Mouse (Mus musculus): ENCODE measurements at regions not wholly inside any gene's neighbourhood (a gene's known extent, or its start where the extent isn't known, plus 50 kb on each side); places are given as distances from the start of the nearest gene placed in this dataset.

DNA sequence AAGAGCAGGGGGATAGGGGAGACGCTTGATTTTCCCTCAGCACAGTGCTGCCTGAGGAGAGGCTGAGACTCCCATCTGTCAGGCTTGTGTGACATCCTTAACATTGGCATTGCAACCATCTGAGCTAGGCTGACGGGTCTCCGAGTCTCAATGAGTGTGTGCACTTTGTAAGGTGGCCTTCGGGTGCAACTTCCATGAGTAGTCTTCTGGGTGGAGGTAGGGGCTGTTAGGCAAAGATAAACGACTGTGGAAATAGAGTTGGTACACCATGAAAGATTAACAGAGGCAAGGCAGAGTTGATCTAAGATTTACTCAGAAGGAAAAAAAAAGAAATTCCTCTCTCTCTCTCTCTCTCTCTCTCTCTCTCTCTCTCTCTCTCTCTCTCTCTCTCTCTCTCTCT, 211.2 kb upstream of the Nr5a2 start:
- TF ChIP-seq CTCF (conservative IDR thresholded peaks at IDR 0.05 in 1 of 2, IDR thresholded peaks at IDR 0.05 in 1 of 2; ENCODE audit: low read depth in 2 of 2, low read length in 2 of 2) (no peak), POLR2A (IDR thresholded peaks at IDR 0.05; ENCODE audit: low read depth, low read length) (no peak), MAX (IDR thresholded peaks at IDR 0.05; ENCODE audit: low read length) (no peak), NELFE (IDR thresholded peaks at IDR 0.05; ENCODE audit: low read depth, low read length) (no peak), ZNF384 (IDR thresholded peaks at IDR 0.05; ENCODE audit: low read depth, low read length) (no peak), TCF12 (IDR thresholded peaks at IDR 0.05; ENCODE audit: low read depth, low read length) (no peak), MAZ (IDR thresholded peaks at IDR 0.05; ENCODE audit: low read depth, low read length) (no peak), EP300 (IDR thresholded peaks at IDR 0.05; ENCODE audit: low read length) (no peak), ZMIZ1 (IDR thresholded peaks at IDR 0.05; ENCODE audit: low read depth, low read length) (no peak), KAT2A (IDR thresholded peaks at IDR 0.05; ENCODE audit: insufficient replicate concordance, low read length) (no peak)
